ENCODE assay signal across 25 mouse cellular contexts in genomic region chr2:105505554-105505953, GRCm38 (mm10).
"Had no signal": no experiment of that assay in that cellular context is flagged by ENCODE, and none has a peak within 500 bp of the region (broad histone marks: within the 10 kb centered on the region; RNA-seq: fewer than 3 reads in every experiment).

No protein-coding gene starts in this region.

- H3K9ac ChIP-seq: heart, embryonic 13.5 days; heart, embryonic 15.5 days; hindbrain, embryonic 13.5 days; hindbrain, embryonic 15.5 days; intestine, embryonic 15.5 days; limb, embryonic 13.5 days; limb, embryonic 15.5 days; liver, embryonic 12.5 days; liver, embryonic 14.5 days had no signal

- H3K4me3 ChIP-seq: gastrocnemius, adult 2 months; heart, adult 2 months; heart, embryonic 13.5 days; heart, embryonic 15.5 days; hindbrain, embryonic 10.5 days; hindbrain, embryonic 13.5 days; hindbrain, embryonic 15.5 days; intestine, embryonic 15.5 days; layer of hippocampus, adult 2 months; left cerebral cortex, adult 2 months; limb, embryonic 13.5 days; limb, embryonic 15.5 days; liver, embryonic 12.5 days had no signal

- ATAC-seq: inflammation-experienced regulatory T-cells, adult 6 months; intestine, embryonic 15.5 days; intestine, postnatal 0 days; liver, embryonic 12.5 days had no signal

- DNase-seq: gastrocnemius, adult 2 months; gastrocnemius, postnatal 10 days; gastrocnemius, postnatal 25 days; heart, adult 2 months; heart, postnatal 4 days; kidney, adult 18-20 months; kidney, adult 8-10 months; kidney, postnatal 10 days; kidney, postnatal 25 days; kidney, postnatal 4 days had no signal

- H3K36me3 ChIP-seq: heart, embryonic 13.5 days; heart, embryonic 15.5 days; hindbrain, embryonic 10.5 days; hindbrain, embryonic 13.5 days; hindbrain, embryonic 15.5 days; intestine, embryonic 15.5 days; limb, embryonic 13.5 days; limb, embryonic 15.5 days; liver, embryonic 12.5 days had no signal

- H3K4me1 ChIP-seq: hindbrain, embryonic 13.5 days; hindbrain, embryonic 15.5 days; intestine, embryonic 15.5 days; limb, embryonic 13.5 days; limb, embryonic 15.5 days; liver, embryonic 12.5 days had no signal

- H3K27ac ChIP-seq: gastrocnemius, adult 2 months; heart, adult 2 months; heart, embryonic 13.5 days; heart, embryonic 15.5 days; hindbrain, embryonic 10.5 days; hindbrain, embryonic 13.5 days; hindbrain, embryonic 15.5 days; intestine, embryonic 15.5 days; layer of hippocampus, adult 2 months; left cerebral cortex, adult 2 months; limb, embryonic 13.5 days; limb, embryonic 15.5 days; liver, embryonic 12.5 days; liver, embryonic 14.5 days had no signal

- H3K4me2 ChIP-seq: heart, embryonic 11.5 days; heart, embryonic 13.5 days; heart, embryonic 15.5 days; hindbrain, embryonic 13.5 days; hindbrain, embryonic 15.5 days; intestine, embryonic 15.5 days; limb, embryonic 13.5 days; limb, embryonic 15.5 days; liver, embryonic 12.5 days had no signal

- H3K9me3 ChIP-seq: heart, embryonic 13.5 days; heart, embryonic 15.5 days; hindbrain, embryonic 10.5 days; hindbrain, embryonic 13.5 days; hindbrain, embryonic 15.5 days; intestine, embryonic 15.5 days; limb, embryonic 13.5 days; limb, embryonic 15.5 days; liver, embryonic 12.5 days had no signal

- H3K27me3 ChIP-seq: heart, embryonic 13.5 days; heart, embryonic 15.5 days; hindbrain, embryonic 15.5 days; intestine, embryonic 15.5 days; limb, embryonic 13.5 days; limb, embryonic 15.5 days; liver, embryonic 12.5 days had no signal
